Mouse (Mus musculus) kidney, embryonic 15.5 days (tissue): Measurements from ENCODE around the gene Baz2b. TPM values are rescaled to one million over a fixed set of nuclear protein-coding genes. Genes with fewer than 3 reads are reported as not detected.

Source experiments
- ATAC-seq: fragments of 200-750 bp; cut with Nextera tagmentation; replicated peaks from 2 replicates; pipeline ENCODE4 v1.8.0; 2017; ENCODE audit warnings: moderate TSS enrichment; ENCODE audit not compliant: low FRiP score
- H3K27ac ChIP-seq: fragments of 300-500 bp; sonication (generic); 2 replicates; pipeline ENCODE4 v1.5.1; 2015; ENCODE audit warnings: mild to moderate bottlenecking, inconsistent platforms
- H3K27me3 ChIP-seq: fragments of 300-500 bp; sonication (generic); 2 replicates; pipeline ENCODE4 v1.6.1; 2015; ENCODE audit warnings: inconsistent platforms
- H3K36me3 ChIP-seq: fragments of 300-500 bp; sonication (generic); 2 replicates; pipeline ENCODE4 v1.6.1; 2015; ENCODE audit warnings: inconsistent platforms
- H3K4me1 ChIP-seq: fragments of 300-500 bp; sonication (generic); 2 replicates; pipeline ENCODE4 v1.6.1; 2015; ENCODE audit warnings: inconsistent platforms
- H3K4me2 ChIP-seq: fragments of 300-500 bp; sonication (generic); 2 replicates; pipeline ENCODE4 v1.6.1; 2015; ENCODE audit warnings: moderate library complexity, mild to moderate bottlenecking, inconsistent platforms
- H3K4me3 ChIP-seq: fragments of 300-500 bp; sonication (generic); replicated peaks from 2 replicates; pipeline ENCODE4 v1.5.1; 2015; ENCODE audit warnings: mild to moderate bottlenecking, inconsistent platforms
- H3K9ac ChIP-seq: fragments of 300-500 bp; sonication (generic); 2 replicates; pipeline ENCODE4 v1.6.1; 2015; ENCODE audit warnings: mild to moderate bottlenecking, inconsistent platforms
- H3K9me3 ChIP-seq: fragments of 300-500 bp; sonication (generic); replicated peaks from 2 replicates; pipeline ENCODE4 v1.6.1; 2016; ENCODE audit warnings: inconsistent platforms
- WGBS: fragments of 180-500 bp; shearing (Covaris S2); methylation state at CpG from one replicate; pipeline ENCODE4 v1.1.7; 2015; ENCODE audit warnings: mixed read lengths; 5-methylcytosine and 5-hydroxymethylcytosine counted together
- polyA plus RNA-seq: library from polyadenylated mRNA; unstranded; fragments of >200 nt; fragmentation: Nextera tagmentation; extraction: Ambion mirVana; gene quantifications from 2 replicates; pipeline ENCODE4 v1.2.1, GENCODE M21; 2015

The Baz2b gene
- polyA plus RNA-seq, 1 experiment from 2014 or later = 55.3 TPM

DNA sequence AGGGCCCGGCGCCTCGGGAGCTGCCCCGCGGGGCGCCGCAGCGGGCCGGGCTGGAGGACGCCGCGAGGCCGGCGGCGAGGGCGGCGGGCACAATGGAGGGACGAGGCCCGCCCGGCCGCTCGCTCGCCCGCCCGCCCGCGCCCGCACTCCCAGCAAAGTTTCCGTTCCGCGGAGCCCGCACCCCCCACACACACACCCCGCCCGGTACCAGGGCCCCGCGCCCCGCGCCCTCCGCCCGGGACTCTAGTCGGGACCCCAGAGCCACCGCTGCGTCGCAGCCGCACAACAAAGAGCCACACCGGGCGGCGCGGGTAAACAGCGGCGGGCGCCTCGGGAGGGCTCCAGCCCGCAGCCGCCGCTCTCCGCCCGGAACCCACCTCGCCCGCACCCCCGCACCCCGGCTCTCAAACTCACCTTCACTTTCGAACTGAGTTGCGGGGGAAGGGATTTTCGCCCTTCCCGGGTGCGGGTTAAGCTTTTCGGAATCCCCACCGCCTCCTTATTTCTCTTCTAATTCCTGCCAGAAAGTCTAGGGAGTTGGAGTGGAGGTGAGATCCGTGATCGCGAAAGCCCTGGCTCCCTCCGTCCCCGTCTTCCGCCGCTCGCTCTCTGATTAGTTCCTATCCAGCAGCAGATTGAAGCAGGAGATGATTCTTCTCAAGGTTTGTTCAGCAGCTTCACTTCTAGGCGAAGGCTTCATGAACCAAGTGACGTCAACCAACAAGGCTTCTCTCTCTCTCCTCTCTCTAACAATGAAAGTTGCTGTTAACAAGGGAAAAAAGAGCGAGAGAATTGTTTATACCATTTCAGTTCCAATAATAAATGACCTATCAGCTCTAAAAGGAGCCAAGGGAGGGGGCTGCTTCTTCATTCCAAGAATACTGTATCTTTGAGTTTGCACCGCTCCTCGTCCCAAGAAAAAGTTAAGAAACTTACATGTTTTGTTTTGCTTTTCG, 84.3 kb downstream of the Baz2b start:
- peak overlapping the region; percentile 100 for H3K27ac ChIP-seq
- peak overlapping the region; percentile 94 for H3K4me3 ChIP-seq
- H3K27me3 ChIP-seq = no peaks in the 10 kb centered on the region
- H3K4me1 ChIP-seq = peaks cover 20% of the 10 kb centered on the region
- peak overlapping the region; percentile 98 for H3K9ac ChIP-seq
- H3K9me3 ChIP-seq = no peaks in the 10 kb centered on the region
- ATAC-seq = peak; percentile 80
- under 1% methylated on average over 73 of the region's 83 CpGs for WGBS
- H3K4me2 ChIP-seq = peak overlapping the region; percentile 64
- H3K36me3 ChIP-seq = no peaks in the 10 kb centered on the region

DNA sequence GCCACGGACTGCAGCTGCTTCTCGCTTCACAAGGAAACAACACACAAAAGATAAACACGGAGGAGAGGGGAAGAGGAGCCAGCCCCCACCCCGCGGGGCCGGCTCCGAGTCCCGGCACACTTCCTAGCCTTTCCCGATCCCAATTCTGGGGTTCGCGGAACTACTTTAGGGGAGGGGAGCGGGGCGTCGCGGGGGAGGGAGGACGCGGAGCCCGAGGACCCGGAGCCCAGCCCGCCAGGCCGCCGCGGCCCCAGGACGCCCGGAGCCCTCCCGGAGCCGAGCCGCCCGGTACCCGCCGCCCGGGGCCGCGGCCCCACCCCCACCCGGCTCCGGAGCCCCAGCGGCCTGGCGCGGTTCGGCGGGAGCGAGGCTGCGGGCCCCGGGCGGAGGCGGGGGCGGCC, 85.0 kb downstream of the Baz2b start:
- Histone ChIP-seq H3K9me3 (no peaks in the 10 kb centered on the region), H3K4me2 (peak overlapping the region; percentile 64), H3K4me3 (peak overlapping the region; percentile 94), H3K9ac (peak overlapping the region; percentile 98), H3K36me3 (no peaks in the 10 kb centered on the region), H3K4me1 (peaks cover 25% of the 10 kb centered on the region), H3K27me3 (no peaks in the 10 kb centered on the region), H3K27ac (peak overlapping the region; percentile 100)
- peak; percentile 89 for ATAC-seq
- under 1% methylated on average over 37 of the region's 47 CpGs for WGBS

DNA sequence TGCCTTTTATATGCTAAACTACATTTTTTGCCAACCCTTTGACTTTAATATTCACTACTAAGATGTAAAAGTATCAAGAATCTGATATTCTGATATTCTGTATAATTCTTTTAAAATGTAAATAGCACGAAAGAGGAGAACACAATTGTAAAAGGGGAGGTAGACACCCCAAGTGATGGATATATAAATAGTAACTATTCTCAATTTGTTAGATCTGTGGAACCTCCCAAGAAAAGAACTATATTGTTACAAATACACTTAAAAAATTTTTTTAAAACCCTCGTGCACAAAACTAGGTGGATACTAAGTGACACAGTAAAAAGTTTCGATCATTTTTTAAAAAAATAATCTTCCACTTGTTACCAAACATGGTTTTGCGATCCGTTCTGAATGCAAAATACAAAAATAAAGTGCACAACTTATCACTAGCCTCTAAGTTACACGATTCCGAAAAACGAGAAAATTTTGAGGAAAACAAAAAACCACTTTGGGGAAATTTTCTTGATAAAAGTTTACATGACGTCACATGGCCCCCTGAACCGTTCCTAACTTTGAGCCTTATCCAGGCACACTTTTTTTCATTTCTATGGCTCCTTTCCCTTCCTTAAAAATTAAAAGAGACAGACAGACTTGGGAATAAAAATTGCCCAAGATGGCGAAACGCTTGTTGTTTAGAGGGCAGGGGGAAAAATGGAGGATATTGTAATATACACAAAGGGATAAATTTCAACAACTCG, 85.6 kb downstream of the Baz2b start:
- H3K27me3 ChIP-seq = no peaks in the 10 kb centered on the region
- no peak for ATAC-seq
- H3K9ac ChIP-seq = peak overlapping the region; percentile 98
- H3K36me3 ChIP-seq = no peaks in the 10 kb centered on the region
- peak overlapping the region; percentile 100 for H3K27ac ChIP-seq
- peaks cover 27% of the 10 kb centered on the region for H3K4me1 ChIP-seq
- 5% methylated on average over 13 of the region's 13 CpGs for WGBS
- H3K4me2 ChIP-seq = peak overlapping the region; percentile 64
- H3K4me3 ChIP-seq = peak overlapping the region; percentile 94
- H3K9me3 ChIP-seq = no peaks in the 10 kb centered on the region

DNA sequence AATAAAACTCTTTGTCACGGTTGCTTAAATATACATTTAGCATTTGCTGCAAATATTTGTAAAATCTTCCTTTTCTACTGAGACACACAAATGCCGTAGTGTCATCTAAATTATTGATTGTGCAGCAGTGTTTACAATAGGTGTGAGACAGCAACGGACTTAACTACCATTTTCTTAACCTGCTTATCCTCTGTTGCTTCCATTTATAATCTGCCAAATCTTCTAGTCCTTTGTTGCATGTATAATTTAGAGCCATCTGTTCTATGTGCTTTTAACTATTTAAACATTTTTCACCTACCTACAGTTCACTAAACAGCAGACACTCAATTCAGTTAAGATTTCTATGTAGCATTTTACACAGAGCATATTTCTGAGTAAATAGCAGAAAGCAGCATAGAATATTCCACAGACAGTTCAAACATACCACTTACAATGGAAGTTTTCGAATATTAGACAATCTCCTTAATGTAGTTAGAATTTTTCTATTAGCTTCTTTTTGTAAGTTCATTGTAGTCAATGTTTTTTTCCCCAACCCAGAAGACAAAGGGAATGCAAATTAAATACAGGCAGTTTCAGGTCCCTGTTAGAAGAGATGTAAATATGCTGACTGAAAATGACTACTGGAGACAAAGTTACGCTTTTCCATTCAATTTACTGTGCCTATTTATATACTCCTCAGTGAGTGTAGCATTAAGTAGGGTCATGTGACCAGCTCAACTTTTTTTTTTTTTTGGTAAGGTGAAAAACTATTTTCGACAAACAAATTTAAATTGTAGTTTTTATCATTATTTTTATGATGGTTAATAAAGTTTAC, 86.4 kb downstream of the Baz2b start:
- no peaks in the 10 kb centered on the region for H3K36me3 ChIP-seq
- 45% methylated on average over 6 of the region's 6 CpGs for WGBS
- H3K9me3 ChIP-seq = no peaks in the 10 kb centered on the region
- ATAC-seq = no peak
- H3K4me2 ChIP-seq = peak overlapping the region; percentile 36
- H3K27ac ChIP-seq = no peak overlapping the region
- H3K9ac ChIP-seq = no peak overlapping the region
- no peak overlapping the region for H3K4me3 ChIP-seq
- peaks cover 33% of the 10 kb centered on the region for H3K4me1 ChIP-seq
- no peaks in the 10 kb centered on the region for H3K27me3 ChIP-seq

DNA sequence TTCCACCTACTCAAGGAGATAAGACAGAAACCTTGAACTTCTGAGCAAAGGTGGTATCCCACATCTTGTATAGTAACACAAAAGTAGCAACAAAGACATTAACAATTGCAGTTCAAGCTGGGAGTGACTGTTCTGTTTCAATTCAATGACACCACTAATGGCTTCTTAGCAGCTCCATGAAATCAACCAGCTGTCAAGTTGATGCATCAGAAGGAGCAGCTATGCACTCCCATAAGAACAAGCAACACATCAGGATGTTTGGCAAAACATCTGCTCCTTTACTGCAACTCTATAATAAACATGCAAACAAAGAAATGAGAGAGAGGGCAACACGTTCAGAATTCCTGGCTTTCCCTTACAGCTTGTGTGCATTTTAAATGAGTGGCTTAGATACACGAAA, 87.5 kb downstream of the Baz2b start:
- Histone ChIP-seq H3K9ac (no peak overlapping the region), H3K27me3 (no peaks in the 10 kb centered on the region), H3K9me3 (no peaks in the 10 kb centered on the region), H3K4me2 (no peak overlapping the region), H3K4me1 (peaks cover 43% of the 10 kb centered on the region), H3K4me3 (no peak overlapping the region), H3K27ac (no peak overlapping the region), H3K36me3 (no peaks in the 10 kb centered on the region)
- 54% methylated on average over 2 of the region's 2 CpGs for WGBS
- ATAC-seq = no peak

GRCm38 (mm10) chr2:60120681-60121080, 89.0 kb downstream of the Baz2b start:
- Histone ChIP-seq H3K4me1 (peaks cover 49% of the 10 kb centered on the region), H3K36me3 (no peaks in the 10 kb centered on the region), H3K27me3 (no peaks in the 10 kb centered on the region), H3K9ac (no peak overlapping the region), H3K27ac (no peak overlapping the region), H3K4me3 (no peak overlapping the region), H3K9me3 (no peaks in the 10 kb centered on the region), H3K4me2 (no peak overlapping the region)
- no peak for ATAC-seq
- WGBS = 59% methylated on average over 2 of the region's 2 CpGs

DNA sequence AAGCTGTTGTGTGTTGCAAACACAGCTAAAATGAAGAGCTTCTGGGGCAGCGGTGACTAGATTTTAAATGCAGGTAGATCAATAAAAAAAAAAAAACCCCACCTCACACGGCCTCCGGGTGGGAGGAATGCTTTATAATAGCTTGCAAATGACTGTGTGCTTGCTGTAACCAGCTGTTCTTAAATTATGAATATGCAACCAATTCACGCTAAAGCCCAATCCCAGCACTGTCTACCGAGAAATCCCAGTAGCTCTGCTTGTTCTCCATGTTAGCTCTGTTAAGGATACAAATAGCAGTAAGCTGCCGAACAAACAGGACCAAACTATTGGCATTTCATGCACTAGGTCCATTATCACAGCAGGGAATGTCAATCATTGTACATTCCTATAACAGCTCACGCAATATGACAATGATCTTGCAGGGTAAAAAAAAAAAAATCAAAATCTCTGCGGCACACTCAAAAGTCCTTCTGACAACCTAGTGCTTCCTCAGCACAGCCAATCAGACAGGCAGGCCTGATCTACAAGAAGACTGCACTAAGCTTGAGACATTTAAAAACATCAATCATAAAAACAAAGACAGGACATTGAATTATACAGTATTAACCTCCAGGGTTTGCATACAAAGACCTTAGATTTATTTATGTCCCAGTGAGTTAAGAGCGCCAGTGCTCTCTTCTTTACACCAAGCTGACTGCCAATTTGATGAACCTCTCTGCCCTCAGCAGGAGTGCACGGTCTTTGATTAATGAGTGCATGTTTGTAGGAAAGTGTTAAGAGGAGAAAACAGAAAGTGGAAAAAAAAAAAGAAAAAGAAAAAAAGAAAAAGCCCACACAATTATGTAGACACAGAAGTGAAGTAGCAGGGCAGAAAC, 90.7 kb downstream of the Baz2b start:
- no peak overlapping the region for H3K27ac ChIP-seq
- H3K9me3 ChIP-seq = no peaks in the 10 kb centered on the region
- ATAC-seq = no peak
- H3K27me3 ChIP-seq = no peaks in the 10 kb centered on the region
- H3K9ac ChIP-seq = no peak overlapping the region
- WGBS = 55% methylated on average over 10 of the region's 10 CpGs
- peaks cover 57% of the 10 kb centered on the region for H3K4me1 ChIP-seq
- H3K4me3 ChIP-seq = no peak overlapping the region
- no peaks in the 10 kb centered on the region for H3K36me3 ChIP-seq
- no peak overlapping the region for H3K4me2 ChIP-seq

GRCm38 (mm10) chr2:60117867-60118266, 91.8 kb downstream of the Baz2b start:
- H3K9me3 ChIP-seq = no peaks in the 10 kb centered on the region
- WGBS = 46% methylated on average over 9 of the region's 9 CpGs
- H3K27ac ChIP-seq = no peak overlapping the region
- no peaks in the 10 kb centered on the region for H3K27me3 ChIP-seq
- no peak for ATAC-seq
- no peak overlapping the region for H3K4me3 ChIP-seq
- peaks cover 57% of the 10 kb centered on the region for H3K4me1 ChIP-seq
- no peaks in the 10 kb centered on the region for H3K36me3 ChIP-seq
- no peak overlapping the region for H3K4me2 ChIP-seq
- no peak overlapping the region for H3K9ac ChIP-seq

DNA sequence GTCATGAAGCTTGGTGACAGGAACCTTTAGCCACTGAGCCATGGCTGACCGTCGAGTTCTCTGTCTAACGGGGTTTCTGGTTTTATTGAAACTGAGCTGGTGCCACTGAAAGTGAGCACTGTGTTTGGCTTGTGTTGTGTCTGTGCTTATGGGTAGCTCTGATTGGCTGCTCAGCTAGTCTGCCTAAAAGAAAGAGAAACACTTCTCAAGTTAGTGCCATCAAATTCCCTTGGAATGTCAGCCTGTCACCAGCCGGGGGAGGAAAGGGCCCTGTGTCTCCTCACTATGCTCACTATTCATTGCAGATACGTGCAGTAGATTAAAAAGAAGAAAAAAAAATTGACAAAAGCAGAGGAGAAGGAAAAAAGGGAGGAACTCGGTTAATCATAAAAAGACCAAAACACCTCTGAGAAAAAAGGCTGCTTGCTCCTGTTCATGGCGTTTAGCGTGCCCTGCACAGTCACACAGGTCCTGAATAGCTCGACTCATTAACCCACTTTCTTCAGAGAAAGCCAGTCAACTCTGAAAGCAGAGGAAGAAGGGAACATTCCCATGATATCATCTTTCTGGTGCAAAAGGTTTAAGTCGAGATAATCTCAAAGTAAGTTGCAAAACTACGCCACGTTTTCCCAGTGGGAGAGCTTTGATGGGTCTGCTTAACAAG, 93.6 kb downstream of the Baz2b start:
- H3K9ac ChIP-seq = no peak overlapping the region
- WGBS = 25% methylated on average over 12 of the region's 12 CpGs
- no peak overlapping the region for H3K4me3 ChIP-seq
- peak overlapping the region; percentile 65 for H3K27ac ChIP-seq
- H3K4me1 ChIP-seq = peaks cover 47% of the 10 kb centered on the region
- peak; percentile 74 for ATAC-seq
- peaks cover 5% of the 10 kb centered on the region for H3K36me3 ChIP-seq
- H3K4me2 ChIP-seq = peak overlapping the region; percentile 27
- H3K9me3 ChIP-seq = no peaks in the 10 kb centered on the region
- H3K27me3 ChIP-seq = no peaks in the 10 kb centered on the region

- H3K4me1 ChIP-seq = peaks cover 41% of the 10 kb centered on the region
- 85% methylated on average over 4 of the region's 4 CpGs for WGBS
- no peaks in the 10 kb centered on the region for H3K9me3 ChIP-seq
- H3K4me2 ChIP-seq = no peak overlapping the region
- peaks cover 15% of the 10 kb centered on the region for H3K36me3 ChIP-seq
- H3K4me3 ChIP-seq = no peak overlapping the region
- no peaks in the 10 kb centered on the region for H3K27me3 ChIP-seq
- no peak overlapping the region for H3K27ac ChIP-seq
- ATAC-seq = no peak
- no peak overlapping the region for H3K9ac ChIP-seq
Observed at GRCm38 (mm10) chr2:60114901-60115300, 94.7 kb downstream of the Baz2b start.
